Mouse (Mus musculus) erythroid progenitor cell, adult 5-6 weeks (primary cell): ENCODE data around the gene Cnmd. TPM values are rescaled to one million over a fixed set of nuclear protein-coding genes. Genes with fewer than 3 reads are reported as not detected.

ENCODE experiments used
- total RNA-seq, 2 experiments: library from RNA; stranded (forward) in 1 of 2; stranded (reverse) in 1 of 2; fragments of 150-400 nt in 1 of 2; fragments of 186-747, 209-891 nt in 1 of 2; gene quantifications; 2 replicates each; pipeline versions ENCODE4 v1.2.3 to v1.2.4; 2015 to 2017; ENCODE audit warnings: low replicate concordance in 2 of 2

Gene Cnmd
- total RNA-seq, 2 experiments from 2014 or later = not detected

Other genes with a start within 250 kb of the Cnmd start
- gene Kbtbd7, start 235.7 kb downstream of the Cnmd start, total RNA-seq (2015; ENCODE audit: low replicate concordance) = 16.6 and 21.0 TPM in 2 replicates
- 10.8 and 16.7 TPM in 2 replicates for gene Kbtbd7, start 235.7 kb downstream of the Cnmd start, total RNA-seq (2017; ENCODE audit: low replicate concordance)
- 21.3 and 29.3 TPM in 2 replicates for gene Kbtbd6, start 210.3 kb downstream of the Cnmd start, total RNA-seq (2015; ENCODE audit: low replicate concordance)
- gene Kbtbd6, start 210.3 kb downstream of the Cnmd start, total RNA-seq (2017; ENCODE audit: low replicate concordance) = 13.2 and 27.5 TPM in 2 replicates
- 38.9 and 39.8 TPM in 2 replicates for gene Elf1, start 181.0 kb downstream of the Cnmd start, total RNA-seq (2015; ENCODE audit: low replicate concordance)
- gene Elf1, start 181.0 kb downstream of the Cnmd start, total RNA-seq (2017; ENCODE audit: low replicate concordance) = 81.2 and 83.4 TPM in 2 replicates
- gene Wbp4, start 180.7 kb downstream of the Cnmd start, total RNA-seq (2015; ENCODE audit: low replicate concordance) = 25.6 and 27.7 TPM in 2 replicates
- 40.6 and 64.4 TPM in 2 replicates for gene Wbp4, start 180.7 kb downstream of the Cnmd start, total RNA-seq (2017; ENCODE audit: low replicate concordance)
- 40.7 and 44.0 TPM in 2 replicates for gene Sugt1, start 74.5 kb downstream of the Cnmd start, total RNA-seq (2015; ENCODE audit: low replicate concordance)
- 17.1 and 61.1 TPM in 2 replicates for gene Sugt1, start 74.5 kb downstream of the Cnmd start, total RNA-seq (2017; ENCODE audit: low replicate concordance)
- gene Pcdh8, start 109.1 kb upstream of the Cnmd start, total RNA-seq (2015; ENCODE audit: low replicate concordance) = not detected in 2 replicates
- gene Pcdh8, start 109.1 kb upstream of the Cnmd start, total RNA-seq (2017; ENCODE audit: low replicate concordance) = not detected in 2 replicates